Mouse (Mus musculus): ENCODE measurements around the gene Otulinl.

- no peak for TF ChIP-seq CTCF (IDR thresholded peaks at IDR 0.05; ENCODE audit: control insufficient read depth, insufficient read depth, insufficient replicate concordance, low read depth, low read length)
- no peak for TF ChIP-seq POLR2A (IDR thresholded peaks at IDR 0.05; ENCODE audit: control insufficient read depth, low read depth, low read length)
Observed at GRCm38 (mm10) chr15:27626314-27626713, 55.1 kb downstream of the Otulinl start.
